Mouse (Mus musculus) gonadal fat pad, adult 2 months (tissue): ENCODE measurements at regions not wholly inside any gene's neighbourhood (a gene's known extent, or its start where the extent isn't known, plus 50 kb on each side); places are given as distances from the start of the nearest gene placed in this dataset.

Source experiments
- DNase-seq: peaks from one replicate; pipeline ENCODE4 v3.0.0-alpha.2; 2012; ENCODE audit warnings: low read depth

DNA sequence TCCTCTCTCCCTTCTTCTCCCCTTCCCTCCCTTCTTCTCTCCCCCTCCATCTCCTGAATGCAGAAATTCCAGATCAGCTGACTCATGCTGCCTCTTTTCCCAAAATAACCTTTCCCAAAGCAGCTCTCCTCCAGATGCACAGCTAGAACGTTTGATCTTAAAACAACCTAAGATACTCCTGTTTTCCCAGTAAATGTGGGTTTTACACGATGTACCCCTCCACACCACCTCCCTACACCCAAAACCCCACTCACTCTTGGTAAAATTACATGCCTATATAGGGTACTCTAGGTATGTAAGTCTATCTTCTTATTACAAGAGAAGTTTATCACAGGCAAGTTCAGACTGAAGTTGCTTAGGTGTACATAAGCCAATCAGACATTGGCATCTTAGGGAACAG lies 155.2 kb upstream of the Tox3 start:
- DNase-seq, result no peak

DNA sequence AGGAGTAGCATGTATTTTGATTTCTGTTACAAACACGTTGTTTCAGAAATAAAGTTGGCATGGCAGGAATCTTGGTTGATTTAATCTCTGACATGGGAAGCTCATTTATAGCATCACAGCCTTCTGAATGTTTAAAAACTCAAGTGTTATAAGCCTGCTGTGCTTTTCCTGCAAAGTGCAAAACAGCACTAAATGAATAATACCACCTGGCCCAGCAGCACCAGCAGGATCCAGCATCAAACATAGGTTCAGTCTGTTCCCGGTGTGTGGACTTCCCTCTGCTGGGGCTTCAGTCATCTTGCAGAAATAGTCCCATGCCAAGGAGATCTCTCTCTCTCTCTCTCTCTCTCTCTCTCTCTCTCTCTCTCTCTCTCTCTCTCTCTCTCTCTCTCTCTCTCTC lies 154.7 kb upstream of the Tox3 start:
- no peak for DNase-seq

DNA sequence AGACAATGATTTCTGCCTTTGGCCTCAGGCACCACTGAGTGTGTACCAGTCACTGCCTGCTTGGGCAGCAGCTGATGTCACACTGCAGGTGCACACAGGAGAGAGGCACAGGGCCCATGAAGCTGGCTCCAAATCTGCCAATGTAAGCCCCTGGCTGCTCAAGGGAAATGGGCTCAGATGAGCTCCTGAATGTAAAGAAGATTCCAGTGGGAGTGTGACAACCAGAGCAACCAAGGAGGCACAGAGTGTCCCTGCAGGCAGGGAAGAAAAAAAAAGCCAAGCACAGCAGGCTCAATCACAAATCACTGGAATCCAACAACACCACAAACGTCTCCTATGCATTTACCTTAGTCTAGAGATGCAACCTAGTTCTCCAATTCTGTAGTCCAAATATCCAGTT lies 151.2 kb upstream of the Tox3 start:
- DNase-seq, result no peak

DNA sequence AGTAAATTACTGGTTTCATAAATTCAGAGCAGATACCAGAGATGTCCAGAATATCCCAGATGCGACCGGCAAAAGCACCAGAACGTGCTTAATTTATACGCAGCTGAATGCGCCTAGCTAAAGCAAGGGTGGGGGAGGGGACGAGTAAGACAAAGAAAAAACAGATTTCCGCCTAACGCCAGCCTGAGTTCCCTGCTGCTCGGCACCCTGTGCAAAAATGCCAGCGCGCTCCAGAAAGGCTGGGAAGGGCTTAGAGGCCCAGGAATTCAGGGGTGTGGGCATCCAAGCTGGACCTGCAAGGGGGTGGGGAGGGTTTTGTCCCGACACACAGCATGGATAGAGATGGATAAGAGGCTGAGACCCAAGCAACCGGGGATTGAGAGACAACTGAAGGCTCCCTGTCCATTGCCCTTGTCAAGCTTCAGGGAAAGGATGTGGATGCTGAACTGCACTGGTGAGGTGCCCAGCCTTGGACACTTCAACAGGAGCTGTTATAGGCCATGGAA lies 148.6 kb upstream of the Tox3 start:
- no peak for DNase-seq

DNA sequence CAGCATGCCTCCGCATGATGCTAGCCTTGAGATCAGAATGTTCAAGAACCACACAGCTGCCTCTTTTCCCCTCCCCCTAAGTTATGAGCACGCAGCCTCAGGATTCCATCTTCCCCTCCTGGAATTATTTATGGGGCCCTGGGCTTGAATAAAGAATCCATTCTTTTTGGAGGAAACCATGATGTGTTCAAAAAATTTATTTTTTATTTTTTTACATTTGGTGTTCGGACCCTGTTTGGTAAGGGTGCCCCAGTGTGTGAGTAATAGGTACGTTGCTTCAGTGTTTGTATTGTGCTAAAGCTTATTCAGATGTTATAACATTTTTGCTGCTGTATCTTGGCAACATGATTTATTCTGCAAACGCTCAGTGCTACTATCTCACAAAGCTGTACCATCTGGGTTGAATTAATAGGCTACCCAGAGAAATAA lies 147.8 kb upstream of the Tox3 start:
- no peak for DNase-seq

DNA sequence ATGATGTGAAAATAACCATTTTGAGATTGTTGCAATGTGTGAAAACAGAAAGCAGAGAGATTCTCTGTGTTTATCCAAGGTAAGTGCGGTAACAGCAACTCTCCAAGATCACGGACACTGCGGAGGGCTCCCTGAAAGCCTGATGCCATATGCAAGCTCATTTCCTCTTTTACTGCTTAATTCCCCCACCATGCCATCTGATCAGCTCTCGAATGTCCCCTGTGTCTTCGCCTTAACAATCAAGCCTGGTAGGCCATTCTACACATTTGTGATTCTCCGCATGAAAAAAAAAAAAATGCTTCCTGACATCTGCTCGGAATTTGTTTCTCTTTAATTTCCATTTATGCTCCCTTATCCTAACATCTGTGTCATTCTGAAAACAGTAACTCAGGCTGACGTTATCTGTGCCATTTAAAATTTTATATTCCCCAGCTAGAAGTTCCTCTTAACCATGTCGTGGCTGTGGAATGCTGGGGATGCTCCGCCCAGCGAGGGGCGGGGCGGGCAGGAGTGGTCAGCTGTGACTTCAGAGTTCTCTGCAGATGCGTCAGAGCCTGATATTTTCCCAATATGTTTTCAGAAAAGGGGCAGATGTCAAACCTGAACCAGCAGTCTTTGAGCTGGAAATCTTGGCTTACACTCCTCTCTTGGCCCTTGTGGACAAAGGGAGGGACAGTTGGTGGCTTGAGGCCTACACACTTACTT lies 144.5 kb upstream of the Tox3 start:
- no peak for DNase-seq

DNA sequence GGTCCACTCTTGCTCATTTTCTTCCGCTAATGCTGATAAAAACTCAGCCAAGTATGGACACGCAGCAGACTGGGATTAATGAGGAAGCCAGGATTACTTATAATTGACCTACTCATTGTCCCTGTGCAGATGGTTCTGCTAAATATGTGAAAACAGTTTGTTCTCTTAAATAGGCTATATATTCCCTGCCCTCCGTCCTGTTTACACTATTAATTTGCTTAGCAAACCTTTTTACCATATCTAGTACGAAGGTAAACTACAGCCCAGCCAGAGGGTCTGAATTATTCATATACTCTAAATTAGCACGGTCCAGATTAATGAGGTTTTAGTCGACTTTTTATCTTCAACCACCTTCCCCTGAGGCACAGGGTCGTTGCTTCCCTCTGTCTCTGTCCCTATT lies 143.5 kb upstream of the Tox3 start:
- no peak for DNase-seq

DNA sequence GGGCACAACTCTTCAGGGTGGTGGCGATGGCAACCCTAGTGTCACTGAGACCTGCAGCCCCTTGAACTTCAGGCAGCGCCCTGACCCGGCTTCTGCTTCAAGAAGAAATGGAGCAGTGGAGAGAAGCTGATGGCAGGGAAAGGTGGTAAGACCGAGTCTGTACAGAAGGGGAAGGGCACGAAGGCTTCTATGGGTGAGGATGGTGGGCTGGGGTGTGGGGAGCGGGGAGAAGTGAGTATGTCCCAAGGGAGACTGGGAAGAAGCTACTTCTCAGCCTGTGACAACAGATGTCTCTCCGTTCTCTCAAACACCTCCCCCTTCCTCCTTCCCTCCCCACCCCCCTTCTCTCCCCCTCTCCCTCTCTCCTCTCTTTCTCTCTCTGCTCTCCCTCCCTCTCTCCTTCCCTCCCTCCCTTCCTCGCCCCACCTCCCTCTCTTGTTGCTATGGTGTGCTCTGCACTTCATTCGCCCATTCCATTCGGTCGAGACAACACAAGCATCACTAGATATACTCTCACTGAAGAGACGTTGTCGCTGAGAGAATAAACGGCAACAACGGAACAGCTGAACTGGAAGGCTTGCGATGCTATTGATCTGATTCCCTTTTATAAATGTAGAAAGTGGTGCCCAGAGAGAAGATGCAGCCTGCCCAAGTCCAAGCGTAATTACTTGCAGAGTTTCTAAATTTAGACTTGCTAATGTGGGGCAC lies 142.7 kb upstream of the Tox3 start:
- no peak for DNase-seq

DNA sequence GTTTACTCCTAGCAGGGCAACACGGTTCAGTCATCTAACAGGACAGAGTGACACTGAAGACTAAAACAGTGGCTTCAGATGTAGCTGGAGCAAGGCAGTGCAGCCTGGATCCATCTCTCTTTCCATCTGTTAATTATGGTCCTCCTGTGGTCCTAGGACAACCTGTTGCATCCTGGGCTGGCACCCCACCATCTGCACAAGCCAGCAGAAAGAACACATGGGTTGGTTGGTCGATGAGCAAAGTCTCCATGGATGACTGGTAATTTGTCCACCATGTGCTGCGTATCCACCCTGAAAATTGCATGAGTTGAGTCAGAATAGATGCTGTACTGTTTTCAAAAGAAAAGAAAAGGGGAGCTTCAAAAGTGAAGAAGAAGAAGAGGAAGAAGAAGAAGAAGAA lies 138.4 kb upstream of the Tox3 start:
- DNase-seq, result no peak

DNA sequence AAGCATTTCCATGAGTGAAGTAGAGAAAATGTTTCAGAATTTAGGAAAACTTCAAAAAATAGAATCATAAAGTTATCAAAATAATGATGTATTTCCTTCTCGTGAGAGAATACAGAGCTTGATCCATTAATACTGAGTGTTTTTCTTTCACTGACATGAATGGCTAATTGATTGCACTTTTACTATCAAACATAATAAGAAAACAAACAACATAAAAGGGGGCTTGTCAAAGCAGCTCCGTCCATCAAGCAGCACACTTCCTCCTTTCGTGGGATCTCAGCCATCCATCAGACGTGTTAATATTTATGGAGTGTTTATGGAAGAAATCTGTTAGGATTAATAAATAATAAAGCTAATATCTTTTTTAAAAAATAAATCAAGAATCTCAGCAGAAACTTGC lies 130.0 kb upstream of the Tox3 start:
- no peak for DNase-seq

DNA sequence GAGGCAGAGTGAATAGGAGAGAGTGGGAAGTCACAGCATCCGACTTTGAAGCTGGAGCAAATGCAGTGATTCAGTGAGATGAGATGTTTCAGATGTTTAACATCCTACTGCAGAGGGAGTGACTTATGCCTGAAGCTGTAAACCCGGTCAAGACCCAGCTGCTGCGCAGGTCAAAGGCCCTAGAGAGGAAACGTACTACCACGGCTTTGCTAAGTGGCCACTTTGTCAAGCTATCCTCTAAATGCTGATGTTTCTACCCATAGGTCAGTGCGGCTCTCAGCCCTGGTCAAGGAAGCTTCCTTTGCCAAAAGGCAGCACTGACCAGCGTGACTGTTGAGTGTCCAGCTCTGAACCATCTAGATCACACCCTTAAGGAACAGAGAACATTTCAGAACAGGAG lies 125.9 kb upstream of the Tox3 start:
- no peak for DNase-seq

DNA sequence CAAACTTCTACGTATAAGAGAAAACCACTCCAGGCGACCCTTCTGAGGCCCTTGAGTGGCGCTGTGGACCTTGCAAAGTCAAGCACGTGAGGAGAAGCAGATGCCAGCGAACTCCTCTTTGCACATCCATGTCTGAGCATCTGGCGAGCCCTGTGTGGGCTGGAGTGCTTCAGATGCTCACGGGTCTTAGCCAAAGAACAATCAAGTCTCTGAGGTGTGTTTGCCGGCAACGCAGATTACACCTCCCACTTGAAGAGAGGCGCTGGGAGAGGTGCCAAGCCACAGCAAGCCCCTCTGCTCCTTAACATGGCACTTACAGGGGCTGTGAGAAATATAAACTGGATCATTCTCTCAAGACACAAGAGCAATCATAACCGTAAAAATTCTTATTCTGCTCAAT lies 122.7 kb upstream of the Tox3 start:
- DNase-seq, result no peak

DNA sequence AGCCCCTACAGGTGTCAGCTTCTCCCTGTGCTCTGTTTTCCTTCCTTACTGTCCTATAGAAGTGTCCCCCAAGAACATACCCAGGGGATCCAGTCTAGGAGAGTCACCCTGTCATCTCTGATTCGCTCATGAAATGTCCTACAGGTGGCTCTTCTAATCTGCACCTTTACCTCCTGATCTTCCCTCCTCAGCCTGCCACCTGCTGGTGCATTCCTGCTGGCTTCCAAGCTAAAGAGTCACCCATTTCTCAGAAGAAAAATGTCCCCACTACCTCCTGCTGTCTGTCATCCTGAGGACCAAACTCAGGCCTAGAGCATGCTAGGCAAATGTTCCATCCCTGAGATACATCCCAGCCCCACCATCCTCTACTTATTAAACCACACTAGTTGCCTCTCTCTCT lies 115.6 kb upstream of the Tox3 start:
- no peak for DNase-seq

DNA sequence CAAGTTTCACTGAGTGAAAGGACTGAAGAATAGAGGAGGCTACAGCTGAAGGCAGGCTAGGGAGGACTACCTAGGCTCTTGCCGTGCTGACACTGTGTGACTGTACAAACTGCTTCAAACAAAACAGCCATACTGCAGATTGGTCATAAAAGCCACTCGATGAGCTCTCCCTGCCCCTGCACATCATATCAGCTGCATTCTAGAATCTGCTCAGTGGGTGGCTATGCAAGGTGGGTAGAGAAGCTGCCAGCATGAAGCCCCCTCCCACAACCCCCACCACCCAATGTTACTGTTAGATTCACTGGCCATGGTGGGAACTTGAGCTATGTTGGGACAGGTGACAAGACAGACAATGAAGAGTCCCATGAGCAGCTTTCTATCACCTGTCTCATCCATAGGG lies 107.2 kb upstream of the Tox3 start:
- no peak for DNase-seq

DNA sequence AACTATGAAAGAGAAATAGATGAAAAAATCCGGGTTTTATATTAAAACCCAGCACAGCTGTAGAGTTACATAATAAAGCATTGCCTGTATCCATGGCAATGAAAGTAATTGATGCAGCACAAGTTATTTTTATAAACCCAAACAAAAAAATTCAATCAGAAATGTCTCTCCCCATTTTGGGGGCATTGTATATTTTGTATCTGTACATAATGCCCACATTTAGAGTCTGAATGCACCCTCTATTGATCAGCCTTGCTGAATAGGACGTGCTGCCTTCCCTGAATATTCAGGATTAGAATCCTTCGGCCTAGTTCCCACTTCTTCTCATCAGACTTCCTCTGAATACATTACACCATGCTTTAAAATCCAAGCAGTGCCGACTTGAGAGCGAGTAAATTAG lies 106.0 kb upstream of the Tox3 start:
- DNase-seq, result no peak

DNA sequence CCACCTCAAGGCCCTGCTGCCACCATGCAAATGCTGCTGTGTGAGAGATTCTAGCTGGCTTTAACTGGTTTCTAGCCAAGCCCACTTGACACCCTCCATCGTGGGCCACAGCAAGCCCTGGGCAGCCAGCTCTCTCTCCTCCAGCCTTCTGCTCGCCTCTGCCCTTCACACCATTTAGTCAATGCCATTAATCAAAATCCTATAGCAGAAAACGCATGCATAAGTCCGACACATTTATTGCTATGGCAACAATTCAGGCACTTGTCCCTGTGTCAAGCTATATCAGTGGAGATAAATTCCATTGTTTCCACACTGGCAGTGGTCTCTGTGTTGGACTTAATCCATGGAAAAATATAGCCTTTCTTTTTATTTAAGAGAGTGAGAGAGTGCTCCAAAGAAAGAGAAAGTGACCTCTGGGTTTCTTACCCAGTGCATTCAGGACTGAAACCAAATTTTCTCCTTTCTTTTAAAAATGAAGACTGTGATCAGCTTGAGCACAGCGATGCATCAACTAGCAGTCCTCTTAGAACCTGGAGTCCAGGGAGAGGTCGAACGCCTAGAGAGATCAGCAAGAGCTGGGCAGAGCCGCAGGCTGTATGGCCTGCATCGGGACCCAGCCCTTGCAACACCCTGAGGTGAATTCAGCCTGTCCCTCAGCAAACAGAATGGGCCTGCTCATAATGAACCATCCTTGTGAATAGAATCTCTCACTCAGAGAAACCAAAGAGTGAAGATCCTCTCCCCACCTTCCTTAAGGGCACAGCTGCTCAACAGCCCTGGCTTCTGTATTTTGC lies 93.1 kb upstream of the Tox3 start:
- DNase-seq, result no peak

DNA sequence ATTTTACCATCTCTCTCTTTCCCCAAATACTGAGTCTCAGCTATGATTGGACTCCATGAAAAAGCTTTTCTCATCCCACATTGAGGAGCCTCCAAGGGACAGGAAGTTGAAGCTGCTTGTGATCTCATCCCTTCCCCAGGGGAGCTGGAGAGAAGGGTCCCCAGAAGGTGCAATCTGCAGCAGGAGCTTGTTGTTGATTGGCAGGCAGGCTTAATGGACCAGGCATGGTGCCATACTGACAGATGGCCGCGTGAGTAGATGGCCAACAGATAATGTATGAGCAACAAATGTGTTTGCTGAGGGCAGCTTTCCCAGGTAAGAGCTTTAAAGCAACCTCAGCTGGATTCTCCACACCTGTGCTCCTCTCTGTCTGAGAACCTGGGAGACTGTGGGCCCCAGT lies 65.9 kb upstream of the Tox3 start:
- DNase-seq, result no peak
